Mouse (Mus musculus): ENCODE data around the gene Lrmda. TPM values are rescaled to one million over a fixed set of nuclear protein-coding genes. Genes with fewer than 3 reads are reported as not detected.

Lrmda gene
- polyA plus RNA-seq, 1 experiment from 2014 or later = 0.20 TPM

- WGBS = 63% methylated on average over 3 of the region's 3 CpGs
- no peak overlapping the region for H3K9ac ChIP-seq (ENCODE audit: low read depth, low read length)
- H3K4me2 ChIP-seq (replicated peaks; ENCODE audit: low read depth, low read length) = no peak overlapping the region
- H3K27ac ChIP-seq (ENCODE audit: low read depth, low read length) = no peak overlapping the region
- H3K4me1 ChIP-seq (replicated peaks; ENCODE audit: control insufficient read depth, insufficient read depth, low read length) = no peaks in the 10 kb centered on the region
- DNase-seq (ENCODE audit: low spot score) (no peak), ATAC-seq (ENCODE audit: low FRiP score) (no peak)
- H3K36me3 ChIP-seq (ENCODE audit: control insufficient read depth, insufficient read depth, low read length) = no peaks in the 10 kb centered on the region
- no peaks in the 10 kb centered on the region for H3K9me3 ChIP-seq (ENCODE audit: control insufficient read depth, low read length)
- no peaks in the 10 kb centered on the region for H3K27me3 ChIP-seq (ENCODE audit: control insufficient read depth, insufficient read depth, low read length)
- H3K4me3 ChIP-seq (ENCODE audit: low read depth, low read length) = no peak overlapping the region
These were observed 917.2 kb downstream of the Lrmda start for GRCm38 (mm10) chr14:22936701-22937100.

GRCm38 (mm10) chr14:22940576-22940975 is 921.1 kb downstream of the Lrmda start:
- no peak overlapping the region for H3K9ac ChIP-seq (ENCODE audit: low read depth, low read length)
- WGBS = 44% methylated on average over 2 of the region's 2 CpGs
- H3K4me2 ChIP-seq (replicated peaks; ENCODE audit: low read depth, low read length) = no peak overlapping the region
- H3K27ac ChIP-seq (ENCODE audit: low read depth, low read length) = no peak overlapping the region
- no peak for DNase-seq (ENCODE audit: low spot score)
- H3K9me3 ChIP-seq (ENCODE audit: control insufficient read depth, low read length) = no peaks in the 10 kb centered on the region
- no peak overlapping the region for H3K4me3 ChIP-seq (ENCODE audit: low read depth, low read length)
- no peak for ATAC-seq (ENCODE audit: low FRiP score)
- no peaks in the 10 kb centered on the region for H3K36me3 ChIP-seq (ENCODE audit: control insufficient read depth, insufficient read depth, low read length)
- H3K4me1 ChIP-seq (replicated peaks; ENCODE audit: control insufficient read depth, insufficient read depth, low read length) = no peaks in the 10 kb centered on the region
- H3K27me3 ChIP-seq (ENCODE audit: control insufficient read depth, insufficient read depth, low read length) = no peaks in the 10 kb centered on the region

- WGBS = 92% methylated on average over 2 of the region's 2 CpGs
- no peak overlapping the region for H3K4me2 ChIP-seq (replicated peaks; ENCODE audit: low read depth, low read length)
- H3K27ac ChIP-seq (ENCODE audit: low read depth, low read length) = no peak overlapping the region
- H3K9me3 ChIP-seq (ENCODE audit: control insufficient read depth, low read length) = no peaks in the 10 kb centered on the region
- no peak for DNase-seq (ENCODE audit: low spot score)
- no peaks in the 10 kb centered on the region for H3K4me1 ChIP-seq (replicated peaks; ENCODE audit: control insufficient read depth, insufficient read depth, low read length)
- no peaks in the 10 kb centered on the region for H3K36me3 ChIP-seq (ENCODE audit: control insufficient read depth, insufficient read depth, low read length)
- H3K4me3 ChIP-seq (ENCODE audit: low read depth, low read length) = no peak overlapping the region
- no peak overlapping the region for H3K9ac ChIP-seq (ENCODE audit: low read depth, low read length)
- H3K27me3 ChIP-seq (ENCODE audit: control insufficient read depth, insufficient read depth, low read length) = no peaks in the 10 kb centered on the region
- no peak for ATAC-seq (ENCODE audit: low FRiP score)
These were observed 923.1 kb downstream of the Lrmda start for GRCm38 (mm10) chr14:22942569-22942968.

- ATAC-seq (ENCODE audit: low FRiP score) = no peak
- no peak overlapping the region for H3K27ac ChIP-seq (ENCODE audit: low read depth, low read length)
These were observed 930.0 kb downstream of the Lrmda start for GRCm38 (mm10) chr14:22949466-22949865.

GRCm38 (mm10) chr14:22952981-22953380 is 933.5 kb downstream of the Lrmda start:
- ATAC-seq (ENCODE audit: low FRiP score) (no peak), DNase-seq (ENCODE audit: low spot score) (no peak)
- no peaks in the 10 kb centered on the region for H3K4me1 ChIP-seq (replicated peaks; ENCODE audit: control insufficient read depth, insufficient read depth, low read length)
- H3K4me3 ChIP-seq (ENCODE audit: low read depth, low read length) = no peak overlapping the region
- no peak overlapping the region for H3K9ac ChIP-seq (ENCODE audit: low read depth, low read length)
- H3K27ac ChIP-seq (ENCODE audit: low read depth, low read length) = no peak overlapping the region
- no peaks in the 10 kb centered on the region for H3K27me3 ChIP-seq (ENCODE audit: control insufficient read depth, insufficient read depth, low read length)
- H3K36me3 ChIP-seq (ENCODE audit: control insufficient read depth, insufficient read depth, low read length) = no peaks in the 10 kb centered on the region
- H3K9me3 ChIP-seq (ENCODE audit: control insufficient read depth, low read length) = no peaks in the 10 kb centered on the region
- WGBS = 90% methylated on average over 1 of the region's 1 CpGs
- H3K4me2 ChIP-seq (replicated peaks; ENCODE audit: low read depth, low read length) = no peak overlapping the region

More at GRCm38 (mm10) chr14:22949466-22949865, 930.0 kb downstream of the Lrmda start:
- no peak overlapping the region for H3K9ac ChIP-seq (ENCODE audit: low read depth, low read length)
- H3K9me3 ChIP-seq (ENCODE audit: control insufficient read depth, low read length) = no peaks in the 10 kb centered on the region
- no peak overlapping the region for H3K4me3 ChIP-seq (ENCODE audit: low read depth, low read length)
- H3K4me2 ChIP-seq (replicated peaks; ENCODE audit: low read depth, low read length) = no peak overlapping the region
- H3K27me3 ChIP-seq (ENCODE audit: control insufficient read depth, insufficient read depth, low read length) = no peaks in the 10 kb centered on the region
- H3K4me1 ChIP-seq (replicated peaks; ENCODE audit: control insufficient read depth, insufficient read depth, low read length) = no peaks in the 10 kb centered on the region
- DNase-seq (ENCODE audit: low spot score) = no peak
- no peaks in the 10 kb centered on the region for H3K36me3 ChIP-seq (ENCODE audit: control insufficient read depth, insufficient read depth, low read length)

- H3K4me1 ChIP-seq (replicated peaks; ENCODE audit: control insufficient read depth, insufficient read depth, low read length) = no peaks in the 10 kb centered on the region
- DNase-seq (ENCODE audit: low spot score) = no peak
- no peak for ATAC-seq (ENCODE audit: low FRiP score)
- H3K4me3 ChIP-seq (ENCODE audit: low read depth, low read length) = no peak overlapping the region
- no peaks in the 10 kb centered on the region for H3K27me3 ChIP-seq (ENCODE audit: control insufficient read depth, insufficient read depth, low read length)
- no peak overlapping the region for H3K4me2 ChIP-seq (replicated peaks; ENCODE audit: low read depth, low read length)
- H3K27ac ChIP-seq (ENCODE audit: low read depth, low read length) = no peak overlapping the region
- no peaks in the 10 kb centered on the region for H3K36me3 ChIP-seq (ENCODE audit: control insufficient read depth, insufficient read depth, low read length)
- no peaks in the 10 kb centered on the region for H3K9me3 ChIP-seq (ENCODE audit: control insufficient read depth, low read length)
- WGBS = 88% methylated on average over 1 of the region's 1 CpGs
- H3K9ac ChIP-seq (ENCODE audit: low read depth, low read length) = no peak overlapping the region
These were observed 940.7 kb downstream of the Lrmda start for GRCm38 (mm10) chr14:22960166-22960565.

- no peak overlapping the region for H3K4me2 ChIP-seq (replicated peaks; ENCODE audit: low read depth, low read length)
- H3K36me3 ChIP-seq (ENCODE audit: control insufficient read depth, insufficient read depth, low read length) = no peaks in the 10 kb centered on the region
- DNase-seq (ENCODE audit: low spot score) (peak; percentile 9), ATAC-seq (ENCODE audit: low FRiP score) (no peak)
- no peaks in the 10 kb centered on the region for H3K27me3 ChIP-seq (ENCODE audit: control insufficient read depth, insufficient read depth, low read length)
- no peaks in the 10 kb centered on the region for H3K9me3 ChIP-seq (ENCODE audit: control insufficient read depth, low read length)
- no peaks in the 10 kb centered on the region for H3K4me1 ChIP-seq (replicated peaks; ENCODE audit: control insufficient read depth, insufficient read depth, low read length)
- WGBS = 71% methylated on average over 9 of the region's 9 CpGs
- H3K4me3 ChIP-seq (ENCODE audit: low read depth, low read length) = no peak overlapping the region
- no peak overlapping the region for H3K27ac ChIP-seq (ENCODE audit: low read depth, low read length)
- H3K9ac ChIP-seq (ENCODE audit: low read depth, low read length) = no peak overlapping the region
These were observed 945.5 kb downstream of the Lrmda start for GRCm38 (mm10) chr14:22964796-22965660.

GRCm38 (mm10) chr14:22968705-22969104 is 949.2 kb downstream of the Lrmda start:
- Histone ChIP-seq H3K36me3 (ENCODE audit: control insufficient read depth, insufficient read depth, low read length) (no peaks in the 10 kb centered on the region), H3K4me3 (ENCODE audit: low read depth, low read length) (no peak overlapping the region), H3K27me3 (ENCODE audit: control insufficient read depth, insufficient read depth, low read length) (no peaks in the 10 kb centered on the region), H3K27ac (ENCODE audit: low read depth, low read length) (no peak overlapping the region), H3K9me3 (ENCODE audit: control insufficient read depth, low read length) (no peaks in the 10 kb centered on the region), H3K9ac (ENCODE audit: low read depth, low read length) (no peak overlapping the region), H3K4me2 (replicated peaks; ENCODE audit: low read depth, low read length) (no peak overlapping the region), H3K4me1 (replicated peaks; ENCODE audit: control insufficient read depth, insufficient read depth, low read length) (no peaks in the 10 kb centered on the region)
- 75% methylated on average over 5 of the region's 5 CpGs for WGBS
- ATAC-seq (ENCODE audit: low FRiP score) (no peak), DNase-seq (ENCODE audit: low spot score) (no peak)

- ATAC-seq (ENCODE audit: low FRiP score) (no peak), DNase-seq (ENCODE audit: low spot score) (no peak)
- Histone ChIP-seq H3K27ac (ENCODE audit: low read depth, low read length) (no peak overlapping the region), H3K4me2 (replicated peaks; ENCODE audit: low read depth, low read length) (no peak overlapping the region), H3K9me3 (ENCODE audit: control insufficient read depth, low read length) (no peaks in the 10 kb centered on the region), H3K36me3 (ENCODE audit: control insufficient read depth, insufficient read depth, low read length) (no peaks in the 10 kb centered on the region), H3K27me3 (ENCODE audit: control insufficient read depth, insufficient read depth, low read length) (no peaks in the 10 kb centered on the region), H3K4me3 (ENCODE audit: low read depth, low read length) (no peak overlapping the region), H3K4me1 (replicated peaks; ENCODE audit: control insufficient read depth, insufficient read depth, low read length) (no peaks in the 10 kb centered on the region), H3K9ac (ENCODE audit: low read depth, low read length) (no peak overlapping the region)
- WGBS = 77% methylated on average over 2 of the region's 2 CpGs
These were observed 967.2 kb downstream of the Lrmda start for GRCm38 (mm10) chr14:22986736-22987135.

Data from hindbrain, embryonic 11.5 days (tissue).